Mouse (Mus musculus) cerebellum, adult 2 months (tissue): ENCODE measurements around the gene Ranbp2.

ENCODE experiments used
- CTCF ChIP-seq: fragments of 200-500 bp; IDR thresholded peaks from 2 replicates; pipeline ENCODE4 v1.5.1; 2011; ENCODE audit warnings: low read depth, mild to moderate bottlenecking, control low read depth, low read length, moderate library complexity, borderline replicate concordance; ENCODE audit not compliant: insufficient read depth
- POLR2A ChIP-seq: fragments of 200-500 bp; IDR thresholded peaks from 2 replicates; pipeline ENCODE4 v1.6.1; 2011; ENCODE audit warnings: low read length, control low read depth, borderline replicate concordance; ENCODE audit not compliant: insufficient read depth

DNA sequence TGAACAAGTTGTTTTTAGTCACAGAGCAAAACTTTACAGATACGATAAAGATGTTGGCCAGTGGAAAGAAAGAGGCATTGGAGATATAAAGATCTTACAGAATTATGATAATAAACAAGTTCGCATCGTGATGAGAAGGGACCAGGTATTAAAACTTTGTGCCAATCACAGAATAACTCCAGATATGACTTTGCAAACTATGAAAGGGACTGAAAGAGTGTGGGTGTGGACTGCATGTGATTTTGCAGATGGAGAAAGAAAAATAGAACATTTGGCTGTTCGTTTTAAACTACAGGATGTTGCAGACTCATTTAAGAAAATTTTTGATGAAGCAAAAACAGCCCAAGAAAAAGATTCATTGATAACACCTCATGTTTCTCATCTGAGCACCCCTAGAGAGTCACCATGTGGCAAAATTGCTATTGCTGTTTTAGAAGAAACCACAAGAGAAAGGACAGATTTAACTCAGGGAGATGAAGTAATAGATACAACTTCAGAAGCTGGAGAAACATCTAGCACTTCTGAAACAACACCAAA is 33.3 kb downstream of the Ranbp2 start:
- TF ChIP-seq CTCF (no peak), POLR2A (no peak)
